Mouse (Mus musculus): ENCODE results near the gene 2700097O09Rik. TPM values are rescaled to one million over a fixed set of nuclear protein-coding genes. Genes with fewer than 3 reads are reported as not detected.
"Not testable (repeated sequence)": the region's sequence is repeated elsewhere in the genome, so short reads cannot be mapped to it uniquely, and the experiment has no call there.

The 2700097O09Rik gene
- 35.6 and 36.5 TPM in 2 replicates for polyA plus RNA-seq (2015; fragmentation: Nextera tagmentation; extraction: Ambion mirVana)

DNA sequence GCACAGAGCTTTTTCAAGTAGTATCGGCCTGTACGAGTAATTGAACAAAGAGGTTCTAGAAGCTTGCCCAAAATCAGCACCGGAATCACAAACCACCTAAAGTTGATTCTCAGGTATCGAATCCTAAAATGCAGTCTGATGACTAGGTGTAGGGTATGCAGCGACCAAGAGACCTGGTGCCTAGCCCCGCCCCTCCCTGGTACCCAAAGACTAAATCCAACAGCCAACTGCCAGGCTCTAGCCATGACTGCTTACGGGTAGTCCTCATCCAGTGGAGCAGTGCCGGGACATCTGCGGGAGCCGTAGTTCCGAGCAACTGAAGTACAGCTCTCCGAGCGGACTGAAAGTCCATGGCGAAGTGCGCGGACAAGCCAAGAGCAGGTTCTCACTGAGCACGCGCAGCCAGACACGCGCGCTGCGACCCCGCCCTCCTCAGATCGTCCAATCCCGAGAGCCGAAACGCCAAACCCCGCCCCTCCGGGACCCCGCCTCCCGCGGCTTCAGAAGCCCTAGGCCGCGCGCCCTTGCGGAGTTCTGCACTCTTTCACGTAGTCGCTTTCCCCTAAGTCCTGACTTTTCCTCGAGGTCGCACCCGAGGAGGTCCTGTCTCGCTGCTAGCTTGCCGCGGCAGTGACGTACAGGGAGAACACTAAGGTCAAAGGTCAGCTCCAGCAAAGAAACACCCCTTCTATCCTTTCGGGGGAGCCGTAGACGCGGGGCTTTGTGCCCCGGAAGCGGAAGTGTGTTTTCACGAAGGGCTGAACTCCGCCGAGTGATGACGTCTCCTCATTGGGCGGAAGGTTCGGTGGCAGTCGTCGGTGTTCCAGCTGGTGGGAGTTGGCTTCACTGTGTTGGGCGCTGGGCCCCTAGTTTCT, at the start of gene 2700097O09Rik, which contains the start of gene Srp54a:
Gene 2700097O09Rik (minus strand): TSS at position 385 of the 875 bp plus-strand sequence.
Gene Srp54a (plus strand): TSS at position 537 of the 875 bp plus-strand sequence.
- ATAC-seq (ENCODE audit: low read depth): peak; percentile 96
- H3K4me1 ChIP-seq (ENCODE audit: control insufficient read depth, low read depth, low read length); H3K27me3 ChIP-seq (ENCODE audit: control insufficient read depth, insufficient read depth, low read depth, low read length); H3K36me3 ChIP-seq (ENCODE audit: control insufficient read depth, insufficient read depth); H3K9me3 ChIP-seq (replicated peaks; ENCODE audit: control insufficient read depth, low read length): not testable (repeated sequence)
- peak within 1 kb of the TSS; percentile 77 for H3K4me3 ChIP-seq (ENCODE audit: low read depth, low read length)
- peak within 1 kb of the TSS; percentile 83 for H3K9ac ChIP-seq (ENCODE audit: low read depth, low read length)
- WGBS (ENCODE audit: insufficient replicate concordance): under 1% methylated on average over 60 of the region's 60 CpGs
- H3K4me2 ChIP-seq (ENCODE audit: low read depth, low read length): peak within 1 kb of the TSS; percentile 76
- peak within 1 kb of the TSS; percentile 87 for H3K27ac ChIP-seq (ENCODE audit: low read length)

GRCm38 (mm10) chr12:55124731-55125130, 44.8 kb upstream of the 2700097O09Rik start:
- H3K27ac ChIP-seq (ENCODE audit: low read length); H3K9me3 ChIP-seq (replicated peaks; ENCODE audit: control insufficient read depth, low read length); H3K9ac ChIP-seq (ENCODE audit: low read depth, low read length); H3K4me2 ChIP-seq (ENCODE audit: low read depth, low read length); H3K4me3 ChIP-seq (ENCODE audit: low read depth, low read length); H3K4me1 ChIP-seq (ENCODE audit: control insufficient read depth, low read depth, low read length); H3K27me3 ChIP-seq (ENCODE audit: control insufficient read depth, insufficient read depth, low read depth, low read length); H3K36me3 ChIP-seq (ENCODE audit: control insufficient read depth, insufficient read depth): not testable (repeated sequence)
- ATAC-seq (ENCODE audit: low read depth): peak; percentile 75
- no CpG with 5 or more reads among the region's 18 CpGs for WGBS (ENCODE audit: insufficient replicate concordance)

DNA sequence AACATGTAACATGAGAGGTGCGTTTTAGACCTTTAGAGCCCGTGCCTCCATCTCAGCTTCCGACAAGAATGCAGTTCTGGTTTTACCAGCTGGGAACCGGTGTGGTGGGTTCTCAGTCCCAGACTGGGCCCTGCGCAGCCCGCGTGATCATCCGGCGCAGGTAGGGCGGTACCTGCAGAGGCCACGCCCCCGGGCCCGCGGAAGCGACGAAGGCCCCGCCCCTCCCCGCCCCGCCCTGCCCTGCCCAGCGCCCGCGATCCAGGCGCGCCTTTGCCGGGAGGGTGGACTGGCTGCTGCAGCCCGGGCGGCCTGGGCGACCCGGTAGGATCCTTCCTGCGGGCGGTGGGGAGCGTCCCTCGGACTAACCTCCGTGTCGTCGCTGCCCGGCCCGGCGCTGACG, 44.3 kb upstream of the 2700097O09Rik start, which contains the start of gene Fam177a:
Gene Fam177a (plus strand): TSS at position 228 of the 400 bp plus-strand sequence.
- peak; percentile 98 for ATAC-seq (ENCODE audit: low read depth)

DNA sequence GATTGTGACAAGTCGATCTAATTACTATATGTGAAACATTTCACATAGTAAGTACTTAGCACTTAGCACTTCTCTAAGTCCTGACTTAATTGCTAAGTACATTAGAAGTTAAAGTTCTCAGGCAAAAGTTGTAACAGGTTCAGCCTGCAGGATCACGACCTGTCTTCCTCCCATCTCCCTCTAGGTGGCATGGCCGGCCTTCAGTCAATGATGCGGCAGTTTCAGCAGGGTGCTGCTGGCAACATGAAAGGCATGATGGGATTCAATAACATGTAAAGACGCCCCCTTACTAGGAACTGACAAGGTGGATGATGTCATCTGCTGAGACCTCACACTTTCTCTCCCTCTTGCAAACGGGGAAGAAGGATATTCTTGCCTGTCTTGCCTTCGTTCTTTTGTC, 32.7 kb upstream of the 2700097O09Rik start:
- WGBS (ENCODE audit: insufficient replicate concordance): no CpG with 5 or more reads among the region's 7 CpGs

More for the DNA sequence above, 44.3 kb upstream of the 2700097O09Rik start, which contains the start of gene Fam177a:
- H3K36me3 ChIP-seq (ENCODE audit: control insufficient read depth, insufficient read depth); H3K9ac ChIP-seq (ENCODE audit: low read depth, low read length); H3K4me2 ChIP-seq (ENCODE audit: low read depth, low read length); H3K4me3 ChIP-seq (ENCODE audit: low read depth, low read length); H3K27me3 ChIP-seq (ENCODE audit: control insufficient read depth, insufficient read depth, low read depth, low read length); H3K27ac ChIP-seq (ENCODE audit: low read length); H3K4me1 ChIP-seq (ENCODE audit: control insufficient read depth, low read depth, low read length); H3K9me3 ChIP-seq (replicated peaks; ENCODE audit: control insufficient read depth, low read length): not testable (repeated sequence)
- WGBS (ENCODE audit: insufficient replicate concordance): no CpG with 5 or more reads among the region's 40 CpGs

GRCm38 (mm10) chr12:55092127-55092526, 12.2 kb upstream of the 2700097O09Rik start:
- H3K36me3 ChIP-seq (ENCODE audit: control insufficient read depth, insufficient read depth); H3K4me2 ChIP-seq (ENCODE audit: low read depth, low read length); H3K4me3 ChIP-seq (ENCODE audit: low read depth, low read length); H3K27ac ChIP-seq (ENCODE audit: low read length); H3K4me1 ChIP-seq (ENCODE audit: control insufficient read depth, low read depth, low read length); ATAC-seq (ENCODE audit: low read depth); H3K9ac ChIP-seq (ENCODE audit: low read depth, low read length); H3K27me3 ChIP-seq (ENCODE audit: control insufficient read depth, insufficient read depth, low read depth, low read length); H3K9me3 ChIP-seq (replicated peaks; ENCODE audit: control insufficient read depth, low read length): not testable (repeated sequence)
- 88% methylated on average over 1 of the region's 7 CpGs for WGBS (ENCODE audit: insufficient replicate concordance)

More for the DNA sequence above, 32.7 kb upstream of the 2700097O09Rik start:
- not testable (repeated sequence) for H3K36me3 ChIP-seq (ENCODE audit: control insufficient read depth, insufficient read depth); H3K4me1 ChIP-seq (ENCODE audit: control insufficient read depth, low read depth, low read length); H3K9ac ChIP-seq (ENCODE audit: low read depth, low read length); H3K27me3 ChIP-seq (ENCODE audit: control insufficient read depth, insufficient read depth, low read depth, low read length); H3K4me2 ChIP-seq (ENCODE audit: low read depth, low read length); ATAC-seq (ENCODE audit: low read depth); H3K4me3 ChIP-seq (ENCODE audit: low read depth, low read length); H3K27ac ChIP-seq (ENCODE audit: low read length); H3K9me3 ChIP-seq (replicated peaks; ENCODE audit: control insufficient read depth, low read length)

DNA sequence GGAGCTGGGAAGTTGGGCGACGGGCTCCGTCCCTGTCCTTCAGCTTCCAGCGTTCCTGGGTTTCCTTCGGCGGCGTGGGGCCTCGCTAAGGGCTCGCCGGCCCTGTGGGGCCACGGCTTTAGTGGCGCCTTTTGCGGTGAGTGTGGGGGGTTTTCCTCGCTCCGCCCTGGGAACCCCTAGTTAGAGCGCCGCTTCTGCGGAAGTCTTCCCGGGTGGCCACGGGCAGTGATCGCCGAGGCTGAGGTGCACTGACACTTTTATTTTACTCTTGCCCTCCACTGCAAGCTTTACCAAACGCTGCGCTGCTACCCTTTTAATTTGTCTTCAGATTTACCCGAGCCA, 662 bp upstream of the 2700097O09Rik start:
- not testable (repeated sequence) for H3K4me1 ChIP-seq (ENCODE audit: control insufficient read depth, low read depth, low read length); H3K27me3 ChIP-seq (ENCODE audit: control insufficient read depth, insufficient read depth, low read depth, low read length); H3K9me3 ChIP-seq (replicated peaks; ENCODE audit: control insufficient read depth, low read length); H3K36me3 ChIP-seq (ENCODE audit: control insufficient read depth, insufficient read depth)
- peak overlapping the region; percentile 83 for H3K9ac ChIP-seq (ENCODE audit: low read depth, low read length)
- 0% methylated on average over 25 of the region's 25 CpGs for WGBS (ENCODE audit: insufficient replicate concordance)
- H3K27ac ChIP-seq (ENCODE audit: low read length): peak overlapping the region; percentile 85
- peak; percentile 14 for ATAC-seq (ENCODE audit: low read depth)
- peak overlapping the region; percentile 47 for H3K4me2 ChIP-seq (ENCODE audit: low read depth, low read length)
- H3K4me3 ChIP-seq (ENCODE audit: low read depth, low read length): peak overlapping the region; percentile 77

- 29% methylated on average over 2 of the region's 2 CpGs for WGBS (ENCODE audit: insufficient replicate concordance)
- H3K27ac ChIP-seq (ENCODE audit: low read length); H3K4me1 ChIP-seq (ENCODE audit: control insufficient read depth, low read depth, low read length); ATAC-seq (ENCODE audit: low read depth); H3K27me3 ChIP-seq (ENCODE audit: control insufficient read depth, insufficient read depth, low read depth, low read length); H3K9me3 ChIP-seq (replicated peaks; ENCODE audit: control insufficient read depth, low read length); H3K36me3 ChIP-seq (ENCODE audit: control insufficient read depth, insufficient read depth); H3K9ac ChIP-seq (ENCODE audit: low read depth, low read length): not testable (repeated sequence)
- Histone ChIP-seq H3K4me3 (ENCODE audit: low read depth, low read length) (peak overlapping the region; percentile 36; the same call in 1 of the 2 replicates), H3K4me2 (ENCODE audit: low read depth, low read length) (peak overlapping the region; percentile 48)
These were observed 1.2 kb downstream of the 2700097O09Rik start for GRCm38 (mm10) chr12:55078706-55079105.

GRCm38 (mm10) chr12:55075296-55075695, 4.6 kb downstream of the 2700097O09Rik start:
- no peaks in the 10 kb centered on the region for H3K36me3 ChIP-seq (ENCODE audit: control insufficient read depth, insufficient read depth)
- H3K9me3 ChIP-seq (replicated peaks; ENCODE audit: control insufficient read depth, low read length): no peaks in the 10 kb centered on the region
- ATAC-seq (ENCODE audit: low read depth): no peak
- no peak overlapping the region for H3K9ac ChIP-seq (ENCODE audit: low read depth, low read length)
- no peak overlapping the region for H3K27ac ChIP-seq (ENCODE audit: low read length)
- peaks cover 16% of the 10 kb centered on the region for H3K4me1 ChIP-seq (ENCODE audit: control insufficient read depth, low read depth, low read length)
- WGBS (ENCODE audit: insufficient replicate concordance): 82% methylated on average over 2 of the region's 2 CpGs
- H3K27me3 ChIP-seq (ENCODE audit: control insufficient read depth, insufficient read depth, low read depth, low read length): no peaks in the 10 kb centered on the region
- H3K4me3 ChIP-seq (ENCODE audit: low read depth, low read length): no peak overlapping the region
- no peak overlapping the region for H3K4me2 ChIP-seq (ENCODE audit: low read depth, low read length)

GRCm38 (mm10) chr12:55073686-55074085, 6.2 kb downstream of the 2700097O09Rik start:
- H3K27me3 ChIP-seq (ENCODE audit: control insufficient read depth, insufficient read depth, low read depth, low read length): no peaks in the 10 kb centered on the region
- 49% methylated on average over 7 of the region's 7 CpGs for WGBS (ENCODE audit: insufficient replicate concordance)
- peaks cover 16% of the 10 kb centered on the region for H3K4me1 ChIP-seq (ENCODE audit: control insufficient read depth, low read depth, low read length)
- peak; percentile 82 for ATAC-seq (ENCODE audit: low read depth)
- H3K9me3 ChIP-seq (replicated peaks; ENCODE audit: control insufficient read depth, low read length): no peaks in the 10 kb centered on the region
- H3K9ac ChIP-seq (ENCODE audit: low read depth, low read length): 0 out of 2 replicates have a peak overlapping the region, but pooled peaks have one; percentile 6
- peak overlapping the region; percentile 38; the same call in 1 of the 2 replicates for H3K27ac ChIP-seq (ENCODE audit: low read length)
- no peak overlapping the region for H3K4me2 ChIP-seq (ENCODE audit: low read depth, low read length)
- no peaks in the 10 kb centered on the region for H3K36me3 ChIP-seq (ENCODE audit: control insufficient read depth, insufficient read depth)
- H3K4me3 ChIP-seq (ENCODE audit: low read depth, low read length): no peak overlapping the region

Measured in liver, embryonic 16.5 days (tissue).